In genomic region chr1:45116409-45117144, GRCm38 (mm10) we compare ENCODE assay signal across 15 mouse cellular contexts.
DNase-seq lines count a peak whose midpoint lies in the region; ATAC-seq and TF ChIP-seq lines count a peak whose summit lies in the region.
"Had no signal": no experiment of that assay in that cellular context is flagged by ENCODE, and none has a peak within 500 bp of the region (broad histone marks: within the 10 kb centered on the region; RNA-seq: fewer than 3 reads in every experiment).

No protein-coding gene starts in this region.

- WGBS in hindbrain, embryonic 16.5 days: 70% methylated on average over 1 of the region's 1 CpGs
- WGBS in hindbrain, embryonic 10.5 days: 81% methylated on average over 1 of the region's 1 CpGs
- WGBS in stomach, embryonic 15.5 days: 41% methylated on average over 1 of the region's 1 CpGs
- WGBS in stomach, postnatal 0 days: 49% methylated on average over 1 of the region's 1 CpGs

- no peak overlapping the region for H3K4me3 ChIP-seq in hindbrain, embryonic 16.5 days (ENCODE audit: low read length)
- H3K4me3 ChIP-seq in hindbrain, embryonic 10.5 days: no peak overlapping the region
- H3K4me3 ChIP-seq in stomach, embryonic 15.5 days (replicated peaks): no peak overlapping the region
- H3K4me3 ChIP-seq in stomach, postnatal 0 days (ENCODE audit: low read depth, low read length): no peak overlapping the region
- H3K4me3 ChIP-seq: erythroblast, embryonic 14.5 days; heart, embryonic 15.5 days had no signal

- H3K9ac ChIP-seq in hindbrain, embryonic 16.5 days (ENCODE audit: low read depth, low read length): no peak overlapping the region
- no peak overlapping the region for H3K9ac ChIP-seq in stomach, embryonic 15.5 days
- no peak overlapping the region for H3K9ac ChIP-seq in stomach, postnatal 0 days (ENCODE audit: low read length)
- H3K9ac ChIP-seq: heart, embryonic 15.5 days; liver, embryonic 14.5 days had no signal

- H3K4me2 ChIP-seq in hindbrain, embryonic 16.5 days (ENCODE audit: low read length): no peak overlapping the region
- H3K4me2 ChIP-seq in stomach, embryonic 15.5 days: no peak overlapping the region
- no peak overlapping the region for H3K4me2 ChIP-seq in stomach, postnatal 0 days (replicated peaks; ENCODE audit: low read depth)
- H3K4me2 ChIP-seq: heart, embryonic 15.5 days had no signal

- no peaks in the 10 kb centered on the region for H3K4me1 ChIP-seq in hindbrain, embryonic 16.5 days (ENCODE audit: control insufficient read depth, insufficient read depth, low read depth, low read length)
- no peaks in the 10 kb centered on the region for H3K4me1 ChIP-seq in hindbrain, embryonic 10.5 days (replicated peaks)
- H3K4me1 ChIP-seq in stomach, embryonic 15.5 days: no peaks in the 10 kb centered on the region
- no peaks in the 10 kb centered on the region for H3K4me1 ChIP-seq in stomach, postnatal 0 days (replicated peaks; ENCODE audit: control insufficient read depth, insufficient read depth)
- H3K4me1 ChIP-seq: heart, embryonic 15.5 days had no signal

- no peak overlapping the region for H3K27ac ChIP-seq in hindbrain, embryonic 16.5 days (ENCODE audit: low read depth, low read length)
- H3K27ac ChIP-seq in hindbrain, embryonic 10.5 days: no peak overlapping the region
- H3K27ac ChIP-seq in stomach, embryonic 15.5 days: peak overlapping the region; percentile 51; the same call in 1 of the 2 replicates
- no peak overlapping the region for H3K27ac ChIP-seq in stomach, postnatal 0 days (replicated peaks)
- H3K27ac ChIP-seq: heart, embryonic 15.5 days; liver, embryonic 14.5 days had no signal

- H3K36me3 ChIP-seq in hindbrain, embryonic 16.5 days (ENCODE audit: control insufficient read depth, insufficient read depth, low read length): no peaks in the 10 kb centered on the region
- no peaks in the 10 kb centered on the region for H3K36me3 ChIP-seq in hindbrain, embryonic 10.5 days
- no peaks in the 10 kb centered on the region for H3K36me3 ChIP-seq in stomach, embryonic 15.5 days
- no peaks in the 10 kb centered on the region for H3K36me3 ChIP-seq in stomach, postnatal 0 days (ENCODE audit: control insufficient read depth, insufficient read depth, low read length)
- H3K36me3 ChIP-seq: heart, embryonic 15.5 days had no signal

- no peaks in the 10 kb centered on the region for H3K9me3 ChIP-seq in hindbrain, embryonic 16.5 days (ENCODE audit: control insufficient read depth, low read length)
- no peaks in the 10 kb centered on the region for H3K9me3 ChIP-seq in hindbrain, embryonic 10.5 days
- no peaks in the 10 kb centered on the region for H3K9me3 ChIP-seq in stomach, embryonic 15.5 days
- no peaks in the 10 kb centered on the region for H3K9me3 ChIP-seq in stomach, postnatal 0 days (ENCODE audit: control insufficient read depth, low read length)
- H3K9me3 ChIP-seq: heart, embryonic 15.5 days had no signal

- TF ChIP-seq EP300 in stomach, postnatal 0 days (optimal IDR thresholded peaks at IDR 0.05): no peak

- H3K27me3 ChIP-seq in hindbrain, embryonic 16.5 days (replicated peaks; ENCODE audit: control insufficient read depth, insufficient read depth, low read length): no peaks in the 10 kb centered on the region
- no peaks in the 10 kb centered on the region for H3K27me3 ChIP-seq in hindbrain, embryonic 10.5 days (ENCODE audit: insufficient read depth, poor library complexity, severe bottlenecking)
- H3K27me3 ChIP-seq in stomach, embryonic 15.5 days (replicated peaks): no peaks in the 10 kb centered on the region
- no peaks in the 10 kb centered on the region for H3K27me3 ChIP-seq in stomach, postnatal 0 days (ENCODE audit: control insufficient read depth, insufficient read depth, low read length)
- H3K27me3 ChIP-seq: heart, embryonic 15.5 days had no signal

- no peak for DNase-seq in hindbrain, embryonic 10.5 days (ENCODE audit: low spot score)
- no peak for DNase-seq in stomach, postnatal 0 days (ENCODE audit: low spot score)
- peak; percentile 54 for DNase-seq in hindlimb bud, embryonic 11.5 days (ENCODE audit: extremely low spot score, low read depth, low spot score)
- DNase-seq in urinary bladder, postnatal 25 days (ENCODE audit: low spot score): no peak
- DNase-seq in frontal cortex, adult 2 months (ENCODE audit: extremely low spot score in 1 of 2, low spot score in 1 of 2): no peak
- DNase-seq: adrenal gland, adult 2 months; cerebellum, adult 18-20 months; kidney, postnatal 25 days; right cerebral cortex, postnatal 4 days; thymus, postnatal 36 days had no signal

- peak; percentile 50; the same call in 1 of the 2 replicates for ATAC-seq in hindbrain, embryonic 16.5 days
- no peak; the same call in 1 of the 2 replicates for ATAC-seq in stomach, embryonic 15.5 days (ENCODE audit: insufficient read depth, low FRiP score, low read depth)
- no peak for ATAC-seq in stomach, postnatal 0 days (ENCODE audit: low FRiP score, low TSS enrichment)

- no peak for TF ChIP-seq CTCF in stomach, postnatal 0 days (IDR thresholded peaks at IDR 0.05; ENCODE audit: low read depth)
